Mouse (Mus musculus) intestine, embryonic 15.5 days (tissue): ENCODE results near the gene Arl8b. TPM values are rescaled to one million over a fixed set of nuclear protein-coding genes. Genes with fewer than 3 reads are reported as not detected.

Experiments used
- ATAC-seq: fragments of 200-750 bp; cut with Nextera tagmentation; 2 replicates; pipeline ENCODE4 v1.8.0; 2017; ENCODE audit warnings: moderate TSS enrichment, moderate library complexity
- H3K27ac ChIP-seq: fragments of 300-500 bp; sonication (generic); 2 replicates; pipeline ENCODE4 v1.5.1; 2015; ENCODE audit warnings: mild to moderate bottlenecking, inconsistent platforms
- H3K27me3 ChIP-seq: fragments of 300-500 bp; sonication (generic); replicated peaks from 2 replicates; pipeline ENCODE4 v1.6.1; 2015; ENCODE audit warnings: inconsistent platforms
- H3K36me3 ChIP-seq: fragments of 300-500 bp; sonication (generic); 2 replicates; pipeline ENCODE4 v1.6.1; 2015; ENCODE audit warnings: inconsistent platforms
- H3K4me1 ChIP-seq: fragments of 300-500 bp; sonication (generic); replicated peaks from 2 replicates; pipeline ENCODE4 v1.6.1; 2015; ENCODE audit warnings: inconsistent platforms
- H3K4me2 ChIP-seq: fragments of 300-500 bp; sonication (generic); replicated peaks from 2 replicates; pipeline ENCODE4 v1.6.1; 2015; ENCODE audit warnings: mild to moderate bottlenecking, inconsistent platforms
- H3K4me3 ChIP-seq: fragments of 300-500 bp; sonication (generic); replicated peaks from 2 replicates; pipeline ENCODE4 v1.5.1; 2015; ENCODE audit warnings: inconsistent platforms
- H3K9ac ChIP-seq: fragments of 300-500 bp; sonication (generic); 2 replicates; pipeline ENCODE4 v1.6.1; 2015; ENCODE audit warnings: inconsistent platforms
- H3K9me3 ChIP-seq: fragments of 300-500 bp; sonication (generic); 2 replicates; pipeline ENCODE4 v1.6.1; 2016; ENCODE audit warnings: inconsistent platforms
- WGBS: fragments of 180-500 bp; shearing (Covaris S2); methylation state at CpG from one replicate; pipeline ENCODE4 v1.1.7; 2015; 5-methylcytosine and 5-hydroxymethylcytosine counted together
- polyA plus RNA-seq: library from polyadenylated mRNA; unstranded; fragments of >200 nt; fragmentation: Nextera tagmentation; extraction: Ambion mirVana; gene quantifications from 2 replicates; pipeline ENCODE4 v1.2.1, GENCODE M21; 2015

Arl8b gene
- polyA plus RNA-seq, 1 experiment from 2014 or later: 98.8 TPM

- no peak for ATAC-seq
- no peaks in the 10 kb centered on the region for H3K36me3 ChIP-seq
- H3K4me2 ChIP-seq: no peak overlapping the region
- no peak overlapping the region for H3K9ac ChIP-seq
- H3K9me3 ChIP-seq: no peaks in the 10 kb centered on the region
- 91% methylated on average over 4 of the region's 4 CpGs for WGBS
- no peak overlapping the region for H3K4me3 ChIP-seq
- H3K27ac ChIP-seq: no peak overlapping the region
- no peaks in the 10 kb centered on the region for H3K4me1 ChIP-seq
- H3K27me3 ChIP-seq: no peaks in the 10 kb centered on the region
These were observed 88.4 kb downstream of the Arl8b start for GRCm38 (mm10) chr6:108871251-108871650.

Other genes starting within 250 kb of the Arl8b start
- gene Bhlhe40, start 122.5 kb upstream of the Arl8b start, polyA plus RNA-seq: 46.4 and 50.1 TPM in 2 replicates
- gene Edem1, start 45.5 kb downstream of the Arl8b start, polyA plus RNA-seq: 44.7 and 53.2 TPM in 2 replicates